Comparison of ENCODE assay signal across 7 mouse cellular contexts in genomic region chr13:54684140-54684896, GRCm38 (mm10). TPM values are rescaled to one million over a fixed set of nuclear protein-coding genes. Genes with fewer than 3 reads are reported as not detected.
A peak's percentile ranks its signal among the peaks of the same experiment; 100 is the strongest.
DNase-seq lines count a peak whose midpoint lies in the region; ATAC-seq lines count a peak whose summit lies in the region.

No protein-coding gene starts in this region.

- DNase-seq in kidney, postnatal 10 days, result no peak
- DNase-seq in Muller cell, postnatal 12 days (ENCODE audit: inconsistent ontology term), result no peak
- no peak for DNase-seq in left cerebral cortex, adult 18-20 months (ENCODE audit: low spot score in 2 of 2)

- peaks cover 32% of the 10 kb centered on the region for H3K4me1 ChIP-seq in kidney, embryonic 14.5 days (ENCODE audit: control insufficient read depth, insufficient read depth, low read length)
- H3K4me1 ChIP-seq in embryonic facial prominence, embryonic 13.5 days, result peaks cover 32% of the 10 kb centered on the region
- peaks cover 31% of the 10 kb centered on the region for H3K4me1 ChIP-seq in hindbrain, embryonic 16.5 days (ENCODE audit: control insufficient read depth, insufficient read depth, low read depth, low read length)
- peaks cover 32% of the 10 kb centered on the region for H3K4me1 ChIP-seq in midbrain, embryonic 15.5 days

- H3K27me3 ChIP-seq in kidney, embryonic 14.5 days (ENCODE audit: control insufficient read depth, insufficient read depth, low read length), result no peaks in the 10 kb centered on the region
- no peaks in the 10 kb centered on the region for H3K27me3 ChIP-seq in embryonic facial prominence, embryonic 13.5 days
- no peaks in the 10 kb centered on the region for H3K27me3 ChIP-seq in hindbrain, embryonic 16.5 days (replicated peaks; ENCODE audit: control insufficient read depth, insufficient read depth, low read length)
- no peaks in the 10 kb centered on the region for H3K27me3 ChIP-seq in midbrain, embryonic 15.5 days (replicated peaks)

- no peak for ATAC-seq in kidney, embryonic 14.5 days (ENCODE audit: low FRiP score, low TSS enrichment)
- no peak for ATAC-seq in embryonic facial prominence, embryonic 13.5 days (ENCODE audit: insufficient number of reproducible peaks, insufficient read depth, low FRiP score, low TSS enrichment, low read depth)
- ATAC-seq in hindbrain, embryonic 16.5 days, result no peak
- ATAC-seq in midbrain, embryonic 15.5 days (replicated peaks), result no peak

- peaks cover 54% of the 10 kb centered on the region for H3K36me3 ChIP-seq in kidney, embryonic 14.5 days (ENCODE audit: control insufficient read depth, insufficient read depth, low read length)
- peaks cover 56% of the 10 kb centered on the region for H3K36me3 ChIP-seq in embryonic facial prominence, embryonic 13.5 days
- H3K36me3 ChIP-seq in hindbrain, embryonic 16.5 days (ENCODE audit: control insufficient read depth, insufficient read depth, low read length), result peaks cover 42% of the 10 kb centered on the region
- peaks cover 41% of the 10 kb centered on the region for H3K36me3 ChIP-seq in midbrain, embryonic 15.5 days (replicated peaks)

- H3K9me3 ChIP-seq in kidney, embryonic 14.5 days (ENCODE audit: control insufficient read depth, low read length), result no peaks in the 10 kb centered on the region
- no peaks in the 10 kb centered on the region for H3K9me3 ChIP-seq in embryonic facial prominence, embryonic 13.5 days
- no peaks in the 10 kb centered on the region for H3K9me3 ChIP-seq in hindbrain, embryonic 16.5 days (ENCODE audit: control insufficient read depth, low read length)
- H3K9me3 ChIP-seq in midbrain, embryonic 15.5 days, result no peaks in the 10 kb centered on the region

- H3K4me3 ChIP-seq in kidney, embryonic 14.5 days (ENCODE audit: low read length), result no peak overlapping the region
- H3K4me3 ChIP-seq in embryonic facial prominence, embryonic 13.5 days, result no peak overlapping the region
- H3K4me3 ChIP-seq in hindbrain, embryonic 16.5 days (ENCODE audit: low read length), result peak overlapping the region; percentile 69
- H3K4me3 ChIP-seq in midbrain, embryonic 15.5 days, result no peak overlapping the region

- no peak overlapping the region for H3K27ac ChIP-seq in kidney, embryonic 14.5 days (ENCODE audit: low read depth, low read length)
- H3K27ac ChIP-seq in embryonic facial prominence, embryonic 13.5 days, result no peak overlapping the region
- H3K27ac ChIP-seq in hindbrain, embryonic 16.5 days (ENCODE audit: low read depth, low read length), result no peak overlapping the region
- no peak overlapping the region for H3K27ac ChIP-seq in midbrain, embryonic 15.5 days

- peak overlapping the region; percentile 81; the same call in 1 of the 2 replicates for H3K4me2 ChIP-seq in kidney, embryonic 14.5 days (replicated peaks; ENCODE audit: low read depth, low read length)
- peak overlapping the region; percentile 75 for H3K4me2 ChIP-seq in embryonic facial prominence, embryonic 13.5 days
- H3K4me2 ChIP-seq in hindbrain, embryonic 16.5 days (ENCODE audit: low read length), result peak overlapping the region; percentile 77
- peak overlapping the region; percentile 74 for H3K4me2 ChIP-seq in midbrain, embryonic 15.5 days

- WGBS in kidney, embryonic 14.5 days, result 74% methylated on average over 3 of the region's 3 CpGs
- WGBS in embryonic facial prominence, embryonic 13.5 days, result 57% methylated on average over 3 of the region's 3 CpGs
- WGBS in hindbrain, embryonic 16.5 days, result 61% methylated on average over 3 of the region's 3 CpGs
- 69% methylated on average over 3 of the region's 3 CpGs for WGBS in midbrain, embryonic 15.5 days

- peak overlapping the region; percentile 29; the same call in 1 of the 2 replicates for H3K9ac ChIP-seq in kidney, embryonic 14.5 days (ENCODE audit: low read depth, low read length)
- peak overlapping the region; percentile 97 for H3K9ac ChIP-seq in embryonic facial prominence, embryonic 13.5 days
- H3K9ac ChIP-seq in hindbrain, embryonic 16.5 days (ENCODE audit: low read depth, low read length), result peak overlapping the region; percentile 31; the same call in 1 of the 2 replicates
- peak overlapping the region; percentile 92; the same call in 1 of the 2 replicates for H3K9ac ChIP-seq in midbrain, embryonic 15.5 days

RNA-seq across cellular contexts. Expression of gene Rnf44, which starts 9.4 kb away (rescaled TPM):
- 74.0 and 92.7 TPM in 2 replicates for polyA plus RNA-seq in kidney, embryonic 14.5 days (2014; fragmentation: Nextera tagmentation; extraction: Ambion mirVana)
- 58.3 and 62.8 TPM in 2 replicates for polyA plus RNA-seq in embryonic facial prominence, embryonic 13.5 days (2015; fragmentation: Nextera tagmentation; extraction: Ambion mirVana)
- polyA plus RNA-seq in hindbrain, embryonic 16.5 days (2015; fragmentation: Nextera tagmentation; extraction: Ambion mirVana), result 56.4 and 64.8 TPM in 2 replicates
- 92.2 and 97.3 TPM in 2 replicates for polyA plus RNA-seq in midbrain, embryonic 15.5 days (2015; fragmentation: Nextera tagmentation; extraction: Ambion mirVana)
- 100 to 1,000 TPM; 168 to 172 TPM for total RNA-seq in left cerebral cortex, adult 18-20 months (2021)

RNA-seq across cellular contexts. Expression of gene Cdhr2, which starts 16.9 kb away (rescaled TPM):
- 1.2 and 1.9 TPM in 2 replicates for polyA plus RNA-seq in kidney, embryonic 14.5 days (2014; fragmentation: Nextera tagmentation; extraction: Ambion mirVana)
- polyA plus RNA-seq in embryonic facial prominence, embryonic 13.5 days (2015; fragmentation: Nextera tagmentation; extraction: Ambion mirVana), result 1.4 TPM in 1 of 2 replicates, not detected in the other
- polyA plus RNA-seq in hindbrain, embryonic 16.5 days (2015; fragmentation: Nextera tagmentation; extraction: Ambion mirVana), result 0.16 and 0.21 TPM in 2 replicates
- polyA plus RNA-seq in midbrain, embryonic 15.5 days (2015; fragmentation: Nextera tagmentation; extraction: Ambion mirVana), result 0.15 and 0.30 TPM in 2 replicates
- total RNA-seq in left cerebral cortex, adult 18-20 months (2021), result under 1 TPM; 0.58 to 0.73 TPM

Comparison
In these comparisons a context has a peak if more than half of its experiments do, and no peak if none do; other contexts are left out.
1. H3K9ac ChIP-seq: peak in every context shown above with its lines; median percentile 97 in embryonic facial prominence, embryonic 13.5 days; 92 in midbrain, embryonic 15.5 days; 31 in hindbrain, embryonic 16.5 days; 29 in kidney, embryonic 14.5 days.